Mouse (Mus musculus): ENCODE measurements around the gene Shisa2.
A peak's percentile ranks its signal among the peaks of the same experiment; 100 is the strongest.

The Shisa2 gene

DNA sequence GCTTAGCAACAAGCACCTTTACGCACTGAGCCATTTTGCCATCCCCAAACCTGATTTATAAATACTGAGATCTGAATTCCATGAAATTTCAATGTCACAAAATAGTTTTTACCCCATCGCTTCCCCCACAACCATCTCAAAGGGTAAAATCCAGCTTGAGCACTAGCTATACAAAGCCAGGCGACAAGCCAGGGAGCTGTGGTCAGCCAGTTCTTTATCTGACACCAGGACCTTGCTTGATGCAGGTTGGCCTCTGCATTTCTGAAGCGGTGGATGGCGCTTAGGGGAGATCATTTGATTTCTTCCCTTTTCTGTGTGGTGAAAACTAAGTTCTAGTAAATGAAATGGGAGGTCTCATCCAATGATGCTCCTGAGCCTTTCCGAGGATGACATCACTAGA, 7.0 kb downstream of the Shisa2 start:
- no peak for DNase-seq (ENCODE audit: low read depth)

DNA sequence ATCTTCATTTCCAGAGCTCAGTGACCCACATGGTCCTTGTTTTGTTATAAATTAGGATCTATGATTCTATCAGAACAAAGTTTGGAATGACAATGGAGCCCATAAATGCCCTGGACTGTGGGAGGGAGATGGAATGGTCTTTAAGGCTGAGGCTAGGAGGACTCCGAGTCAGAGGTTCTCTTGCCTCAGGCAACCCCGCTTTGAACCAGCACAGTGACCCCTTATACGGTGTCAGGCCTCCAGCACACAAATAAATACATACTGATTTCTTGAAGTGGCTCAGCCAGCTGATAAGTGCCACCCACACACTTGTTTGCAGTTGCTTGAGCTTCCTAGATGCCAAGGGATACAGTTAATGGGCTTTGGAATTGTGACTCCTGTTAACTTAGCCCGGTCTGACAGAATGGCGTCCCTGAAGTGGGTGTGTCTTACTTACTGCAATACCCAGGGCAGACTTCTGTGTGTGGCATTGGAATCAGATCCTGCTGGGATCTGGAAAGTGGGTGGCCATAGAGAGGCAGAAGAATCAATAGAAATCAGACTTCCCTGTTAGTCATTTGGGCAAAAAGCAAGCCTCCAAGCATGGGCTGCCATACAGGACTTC, 8.3 kb downstream of the Shisa2 start:
- DNase-seq (ENCODE audit: low read depth) = no peak

DNA sequence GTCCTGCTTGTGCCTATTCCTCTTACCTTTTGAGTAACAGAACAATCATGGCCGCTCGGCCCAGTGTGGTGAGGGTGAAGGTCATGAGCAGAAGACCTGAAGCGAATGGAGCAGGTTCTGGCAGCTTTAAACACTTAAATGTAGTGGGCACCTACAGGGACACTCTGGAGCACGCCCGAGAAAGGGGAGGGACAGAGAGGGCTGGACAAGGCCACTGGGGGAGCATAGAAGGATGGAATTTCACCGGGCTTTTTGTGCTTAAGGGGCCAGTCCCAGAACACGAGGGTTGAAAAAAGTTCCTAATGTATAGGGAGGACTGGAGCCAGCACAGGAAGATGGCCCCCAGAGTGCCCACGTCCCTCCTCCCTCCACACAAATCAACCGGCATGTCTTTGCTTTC, 8.9 kb downstream of the Shisa2 start:
- DNase-seq (ENCODE audit: low read depth) = no peak

DNA sequence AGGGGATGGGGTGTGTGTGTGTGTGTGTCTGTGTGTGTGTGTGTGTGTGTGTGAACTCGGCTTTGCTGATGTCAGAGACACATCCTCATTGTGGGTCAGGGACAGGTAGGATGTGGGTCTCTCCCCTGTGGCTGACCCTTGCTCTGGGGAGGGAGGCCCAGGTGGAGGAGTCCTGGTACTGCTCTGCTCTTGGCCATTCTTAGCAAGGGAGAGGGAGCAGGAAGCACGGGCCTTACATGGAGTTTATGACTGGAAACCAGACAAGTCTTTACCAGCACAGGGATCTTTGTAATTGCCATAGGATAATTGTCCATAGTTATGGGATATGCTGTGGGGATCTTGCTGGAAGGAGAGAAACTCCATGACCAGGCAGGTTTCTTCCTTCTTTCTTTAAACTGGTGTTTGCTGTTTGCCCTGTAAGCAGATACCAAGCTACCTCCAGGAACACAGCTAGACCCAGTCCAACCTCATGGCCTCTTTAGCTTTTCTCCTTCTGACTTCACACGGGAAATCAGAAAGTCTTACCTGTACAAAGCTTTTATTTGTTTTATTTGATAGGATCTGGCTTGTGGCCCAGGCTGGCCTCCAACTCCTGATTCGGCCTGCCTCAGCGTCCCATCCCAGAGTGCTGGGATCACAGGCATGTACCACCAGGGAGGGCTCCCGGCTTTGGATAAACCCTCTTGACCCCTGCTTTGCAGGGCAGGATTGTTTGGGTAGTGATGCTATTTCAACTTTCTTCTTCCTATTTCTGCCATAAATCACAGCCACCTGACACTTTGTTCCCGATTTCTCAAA, 14.0 kb downstream of the Shisa2 start:
- no peak for DNase-seq (ENCODE audit: low read depth)

DNA sequence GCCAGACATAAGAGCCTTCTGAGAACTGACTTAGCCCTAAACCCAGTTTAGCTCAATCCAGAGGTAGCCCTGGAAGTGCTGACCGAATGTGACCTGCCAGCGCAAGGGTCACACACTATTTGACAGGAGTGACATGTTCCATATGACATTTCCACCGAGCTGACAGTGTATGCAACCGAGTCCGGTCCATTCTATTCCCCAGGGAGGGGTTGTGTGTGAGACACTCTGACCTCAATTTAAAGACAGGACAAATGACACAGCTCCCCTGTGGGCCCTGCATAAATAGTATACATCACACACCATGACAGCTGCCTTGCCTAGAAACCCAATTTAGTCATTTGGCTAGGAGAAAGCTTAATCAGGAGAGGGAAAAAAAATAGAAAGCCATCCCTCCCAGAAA, 16.7 kb downstream of the Shisa2 start:
- no peak for DNase-seq (ENCODE audit: low read depth)

DNA sequence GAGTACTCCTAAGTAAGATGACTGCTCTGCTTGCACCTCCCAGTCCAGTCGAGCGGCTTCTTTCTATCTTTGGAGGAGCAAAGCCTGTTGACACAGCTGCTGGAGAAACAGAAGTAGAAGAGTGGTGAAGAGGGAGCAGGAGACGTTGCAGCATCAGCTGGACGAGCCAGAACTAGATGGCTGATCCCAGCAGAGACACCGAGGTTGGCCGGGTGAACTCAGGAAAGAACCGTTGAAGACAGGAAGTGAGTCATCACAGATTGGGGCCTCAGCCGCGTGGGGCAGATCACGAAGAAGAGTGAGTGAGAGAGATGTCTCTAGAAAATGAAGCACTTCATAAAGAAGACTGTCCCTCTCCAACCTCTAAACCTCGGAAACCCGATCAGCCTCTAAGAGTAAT, 18.5 kb downstream of the Shisa2 start:
- DNase-seq (ENCODE audit: low read depth) = peak; percentile 86

DNA sequence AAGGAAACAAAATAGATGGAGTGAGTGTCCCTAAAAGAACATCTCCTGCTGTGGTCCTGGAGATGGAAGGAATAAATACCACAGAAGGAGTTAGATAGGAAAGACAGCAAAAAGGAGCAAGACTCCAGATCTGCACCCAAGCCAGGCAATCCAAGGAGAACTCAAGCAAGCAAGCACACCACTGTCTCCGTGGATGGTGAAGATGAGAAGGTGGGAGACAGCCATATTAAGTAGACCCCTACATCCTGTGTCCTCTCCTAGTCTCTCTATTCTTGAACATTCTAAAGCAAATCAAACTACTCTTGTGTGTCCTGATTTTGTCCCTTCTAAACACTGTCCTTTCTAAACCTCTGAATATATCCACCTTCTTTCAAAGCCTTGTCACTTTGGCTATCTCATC, 19.1 kb downstream of the Shisa2 start:
- DNase-seq (ENCODE audit: low read depth) = no peak

DNA sequence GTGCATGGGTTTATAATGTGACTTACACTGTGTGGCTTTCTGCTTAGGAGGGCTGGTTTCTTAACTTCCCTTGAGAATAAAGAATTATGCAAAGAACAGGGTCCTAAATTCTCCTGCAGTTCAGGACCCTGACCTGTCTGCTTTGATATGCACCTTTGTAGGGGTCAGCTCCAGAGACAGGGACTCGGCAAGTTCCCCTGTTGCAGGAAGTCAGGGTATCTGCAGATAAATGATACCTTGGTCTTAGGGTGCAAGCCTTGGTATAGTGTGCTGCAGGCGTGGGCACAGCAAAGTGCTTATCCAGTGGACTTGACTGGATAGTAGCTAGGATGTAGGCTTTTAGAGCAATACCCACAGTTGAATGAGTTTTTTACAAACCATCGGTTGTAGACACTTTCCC, 19.8 kb downstream of the Shisa2 start:
- no peak for DNase-seq (ENCODE audit: low read depth)

DNA sequence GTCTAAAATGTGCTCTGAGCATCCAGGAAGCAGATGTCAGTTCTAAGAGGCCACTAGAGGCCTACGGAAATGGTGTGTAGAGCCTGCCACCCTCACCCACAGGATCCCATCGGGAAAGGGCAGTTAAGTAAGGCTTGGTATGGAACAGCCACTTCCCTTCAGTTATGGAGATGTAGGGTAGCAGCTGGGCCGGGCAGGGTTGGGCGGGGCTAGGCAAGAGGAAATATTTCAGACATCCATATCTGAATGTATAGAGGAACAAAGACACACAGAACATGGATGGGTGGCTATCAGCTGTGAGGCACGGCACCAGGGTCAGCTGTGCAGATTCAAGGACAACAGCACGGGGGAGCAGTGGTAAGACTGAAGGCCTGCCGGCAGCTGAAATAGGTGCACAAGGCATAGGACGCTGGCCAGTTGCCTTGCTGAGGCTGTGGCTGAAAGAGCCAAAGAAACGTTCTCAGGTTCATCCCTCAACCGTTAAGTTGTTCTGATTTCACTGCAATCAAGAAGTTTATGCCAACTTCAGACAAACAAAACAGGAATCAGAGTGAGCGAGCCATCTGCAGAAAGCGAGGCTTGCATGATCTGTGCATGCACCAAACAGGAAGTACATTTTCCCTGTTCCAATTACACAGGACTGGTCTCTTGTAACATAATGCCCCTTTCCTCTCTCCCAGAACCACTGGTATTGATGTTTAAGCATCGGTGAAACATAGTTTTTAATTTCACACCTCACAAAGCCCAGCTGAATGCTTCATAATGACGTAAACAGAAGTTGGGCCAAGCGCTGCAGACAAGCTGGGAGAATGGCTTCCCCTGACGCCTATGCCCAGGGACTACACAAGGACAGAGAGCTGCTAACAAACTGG, 22.0 kb downstream of the Shisa2 start:
- no peak for DNase-seq (ENCODE audit: low read depth)

DNA sequence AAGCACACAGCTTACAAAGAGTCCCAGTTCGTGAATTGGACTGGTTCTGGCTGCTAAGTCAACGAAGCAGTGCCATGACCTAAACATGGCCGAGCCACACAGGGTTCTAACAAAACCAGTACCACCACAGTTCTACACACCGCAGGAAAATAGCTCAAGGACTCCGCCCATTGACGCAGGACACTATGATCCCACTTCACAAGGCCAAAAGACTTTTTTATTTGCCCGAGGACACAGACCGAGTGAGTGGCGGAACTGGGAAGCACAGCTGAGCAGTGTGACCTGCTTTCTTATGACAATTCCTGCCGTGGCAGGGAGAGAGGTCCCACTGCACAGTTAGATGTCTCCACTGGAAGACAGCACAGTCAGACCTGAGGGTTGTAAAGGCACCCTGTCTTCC, 23.5 kb downstream of the Shisa2 start:
- no peak for DNase-seq (ENCODE audit: low read depth)

DNA sequence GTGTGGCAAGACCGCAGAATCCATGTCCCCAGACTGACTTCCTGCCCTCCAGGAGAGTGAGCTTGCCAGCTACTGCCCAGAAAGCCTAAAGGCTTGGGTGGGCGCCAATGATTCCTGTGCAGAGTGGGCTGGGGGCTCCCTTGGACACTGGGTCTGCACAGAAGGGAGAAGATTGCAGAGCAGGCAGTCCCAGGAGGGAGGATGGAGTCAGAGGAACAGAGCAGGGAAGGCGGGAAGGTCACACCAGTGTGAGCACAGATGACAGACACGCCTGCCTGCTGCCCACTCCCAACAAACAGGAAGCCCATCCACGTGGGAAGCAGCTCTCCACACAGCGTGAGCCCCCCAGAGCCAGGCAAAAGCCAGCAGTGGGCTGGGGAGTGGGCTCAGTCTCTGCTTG, 24.2 kb downstream of the Shisa2 start:
- DNase-seq (ENCODE audit: low read depth) = no peak

DNA sequence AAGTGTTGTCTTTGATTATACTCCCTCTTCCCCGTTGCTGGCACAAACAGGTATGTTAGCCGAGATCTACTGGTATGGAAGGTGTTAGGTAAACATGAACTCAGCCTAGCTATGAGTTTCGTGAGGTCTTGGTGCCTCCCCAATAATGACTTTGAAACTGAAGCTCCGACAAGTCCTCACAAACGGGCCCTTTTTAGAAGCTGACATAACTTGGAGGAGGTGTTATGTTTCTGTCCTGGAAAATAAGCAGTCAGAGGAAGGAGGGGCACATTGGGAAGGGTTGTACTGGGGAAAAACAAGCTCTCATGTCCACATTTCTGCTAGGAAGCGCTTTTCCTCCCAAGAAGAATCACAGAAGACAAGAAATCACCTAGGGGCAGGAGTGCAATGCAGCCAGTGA, 31.5 kb downstream of the Shisa2 start:
- DNase-seq (ENCODE audit: low read depth) = no peak

DNA sequence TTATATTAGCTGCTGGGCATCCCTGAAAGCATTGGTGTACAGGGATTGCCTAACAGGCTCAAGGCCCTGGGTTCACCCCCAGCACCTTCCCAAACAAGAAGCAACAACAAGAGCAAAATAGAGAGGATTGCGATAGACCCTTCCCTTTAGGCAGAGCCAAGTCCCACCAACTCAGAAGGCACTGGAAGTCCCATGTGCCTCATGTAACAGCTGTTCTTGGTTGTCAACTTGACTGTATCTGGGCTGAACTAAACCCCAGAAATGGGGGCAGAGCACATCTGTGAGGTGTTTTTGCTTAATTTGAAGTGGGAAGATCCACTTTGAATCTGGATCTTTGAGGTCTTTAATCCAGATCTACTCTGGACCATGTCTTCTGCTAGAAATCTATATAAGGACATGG, 32.0 kb downstream of the Shisa2 start:
- no peak for DNase-seq (ENCODE audit: low read depth)

DNA sequence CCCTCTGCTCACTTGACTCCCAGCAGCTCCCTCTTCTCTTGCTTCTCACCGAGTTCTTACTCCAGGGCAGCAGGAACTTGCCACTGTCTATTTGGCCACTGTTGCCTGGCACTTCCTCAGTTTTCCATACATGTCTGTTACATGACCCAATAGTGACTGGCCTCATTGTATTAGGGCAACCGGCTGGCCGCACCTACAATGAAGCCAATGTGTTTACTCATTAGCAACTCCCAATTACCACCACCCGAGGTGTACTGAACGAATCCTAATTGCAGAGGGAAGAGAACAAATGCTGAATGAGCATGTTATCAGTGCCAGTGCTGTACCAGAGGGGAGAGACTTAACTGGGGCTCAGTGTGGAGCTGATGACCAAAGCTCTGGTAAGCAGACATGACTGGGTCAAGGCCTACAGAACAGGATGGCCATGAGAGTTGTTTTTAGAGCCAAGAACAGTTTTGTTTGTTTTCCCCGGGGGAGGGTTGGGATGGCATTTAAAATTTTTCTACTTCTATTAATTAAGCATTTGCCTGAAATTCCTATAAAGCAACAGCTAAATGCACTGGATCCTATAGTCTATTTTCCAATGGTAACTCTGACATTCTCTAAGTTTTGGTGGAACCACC, 47.9 kb downstream of the Shisa2 start:
- no peak for DNase-seq (ENCODE audit: low read depth)

DNA sequence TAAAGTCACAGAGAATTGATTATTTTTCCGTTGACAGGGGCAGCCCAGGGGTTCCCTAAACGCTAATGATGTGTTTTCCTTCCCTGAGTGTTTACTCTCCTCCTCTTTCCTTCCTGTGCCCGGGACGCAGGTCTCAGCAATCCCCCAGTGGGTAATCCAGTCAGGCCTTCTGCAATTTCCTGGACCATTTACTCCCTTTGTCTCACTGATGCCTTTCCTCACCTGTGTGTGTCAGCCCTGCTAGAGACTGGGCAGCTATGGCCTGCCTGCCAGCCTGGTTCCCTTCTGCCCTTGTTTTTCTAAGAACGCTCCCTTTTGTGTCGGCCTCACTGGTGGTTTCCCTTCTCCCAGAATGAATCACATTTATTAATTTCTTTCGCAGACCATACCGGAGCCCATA, 49.4 kb downstream of the Shisa2 start:
- DNase-seq (ENCODE audit: low read depth) = no peak

DNA sequence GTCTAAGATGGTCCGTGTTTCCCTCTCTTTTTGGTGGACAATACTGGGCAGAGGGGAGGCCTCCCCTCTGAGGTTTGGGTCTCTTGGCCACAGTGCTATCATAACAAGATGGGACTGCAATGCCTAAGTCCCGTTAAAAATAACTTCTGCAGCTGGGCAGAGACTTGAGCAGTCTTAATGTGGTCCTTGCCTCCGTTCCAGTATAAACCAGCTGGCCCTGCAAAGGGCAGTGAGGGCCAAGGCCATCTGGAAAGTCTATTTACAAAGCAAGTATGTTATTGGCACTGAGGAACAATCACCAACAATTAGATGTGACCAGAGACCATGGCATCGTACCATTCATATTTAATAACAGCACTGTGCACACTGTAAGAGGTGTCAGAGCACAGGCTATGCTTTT, 50.2 kb downstream of the Shisa2 start:
- DNase-seq (ENCODE audit: low read depth) = no peak

DNA sequence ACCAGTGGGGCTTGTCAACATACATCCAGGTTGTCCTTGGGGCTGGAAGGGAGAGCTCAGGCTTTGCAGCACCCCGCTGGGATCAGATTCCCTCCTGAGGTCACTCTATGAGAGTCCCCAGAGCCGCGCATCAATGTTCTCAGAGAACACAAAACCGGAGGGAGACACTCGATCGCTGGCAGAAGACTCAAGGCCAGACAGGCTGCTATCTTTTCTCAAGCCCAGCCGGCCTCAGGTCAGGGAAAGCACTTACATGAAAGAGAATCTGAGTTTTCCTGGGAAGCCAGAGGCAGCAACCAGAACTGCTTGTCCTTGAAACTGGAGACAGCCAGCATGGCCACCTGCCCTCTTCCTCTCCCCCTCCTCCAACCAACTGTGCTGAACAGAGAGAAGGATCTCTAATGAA, 52.5 kb downstream of the Shisa2 start:
- DNase-seq (ENCODE audit: low read depth) = no peak
